Mouse (Mus musculus) forebrain, postnatal 0 days (tissue): Measurements from ENCODE around the gene Prkrip1. TPM values are rescaled to one million over a fixed set of nuclear protein-coding genes. Genes with fewer than 3 reads are reported as not detected.
A peak's percentile ranks its signal among the peaks of the same experiment; 100 is the strongest.

Experiments used
- ATAC-seq: fragments of 200-750 bp; cut with Nextera tagmentation; 2 replicates; pipeline ENCODE4 v1.8.0; 2017; ENCODE audit warnings: mild to moderate bottlenecking, moderate library complexity
- DNase-seq: peaks from one replicate; pipeline ENCODE4 v3.0.0-alpha.2; 2015
- H3K27ac ChIP-seq: fragments of 300-500 bp; sonication (generic); 2 replicates; pipeline ENCODE4 v1.5.1; 2014; ENCODE audit warnings: low read depth, mild to moderate bottlenecking, antibody characterized with exemption, low read length, moderate library complexity, mixed read lengths
- H3K27me3 ChIP-seq: fragments of 300-500 bp; sonication (generic); 2 replicates; pipeline ENCODE4 v1.6.1; 2014; ENCODE audit warnings: mild to moderate bottlenecking, low read length, mixed read lengths; ENCODE audit not compliant: insufficient read depth
- H3K36me3 ChIP-seq: fragments of 300-500 bp; sonication (generic); 2 replicates; pipeline ENCODE4 v1.6.1; 2014; ENCODE audit warnings: mild to moderate bottlenecking, moderate library complexity; ENCODE audit not compliant: insufficient read depth
- H3K4me1 ChIP-seq: fragments of 300-500 bp; sonication (generic); 2 replicates; pipeline ENCODE4 v1.6.1; 2014; ENCODE audit warnings: antibody characterized with exemption; ENCODE audit not compliant: insufficient read depth
- H3K4me2 ChIP-seq: fragments of 300-500 bp; sonication (generic); 2 replicates; pipeline ENCODE4 v1.6.1; 2014; ENCODE audit warnings: low read depth, mild to moderate bottlenecking, moderate library complexity
- H3K4me3 ChIP-seq: fragments of 300-500 bp; sonication (generic); 2 replicates; pipeline ENCODE4 v1.5.1; 2014; ENCODE audit warnings: low read depth, low read length, mixed read lengths
- H3K9ac ChIP-seq: fragments of 300-500 bp; sonication (generic); 2 replicates; pipeline ENCODE4 v1.6.1; 2014; ENCODE audit warnings: mild to moderate bottlenecking
- H3K9me3 ChIP-seq: fragments of 300-500 bp; sonication (generic); 2 replicates; pipeline ENCODE4 v1.6.1; 2016; ENCODE audit warnings: low read length
- CTCF ChIP-seq: sonication (generic); IDR thresholded peaks from 2 replicates; pipeline ENCODE4 v1.5.1; 2016; ENCODE audit warnings: antibody characterized with exemption, control low read depth, low read depth
- WGBS: fragments of 180-500 bp; shearing (Covaris S2); extraction: QIAGEN DNeasy Blood & Tissue Kit; methylation state at CpG from one replicate; pipeline ENCODE4 v1.1.7; 2014; 5-methylcytosine and 5-hydroxymethylcytosine counted together
- polyA plus RNA-seq: library from polyadenylated mRNA; unstranded; fragments of >200 nt; fragmentation: Nextera tagmentation; extraction: Ambion mirVana; gene quantifications from 2 replicates; pipeline ENCODE4 v1.2.1, GENCODE M21; 2015
- total RNA-seq: library from RNA; depleted of rRNA; stranded (reverse); fragments of >200 nt; gene quantifications from 2 replicates; pipeline ENCODE4 v1.2.3, GENCODE M21; 2014

Gene Prkrip1
- total and polyA plus RNA-seq, 2 experiments from 2014 or later, result 19.8 to 61.3 TPM

DNA sequence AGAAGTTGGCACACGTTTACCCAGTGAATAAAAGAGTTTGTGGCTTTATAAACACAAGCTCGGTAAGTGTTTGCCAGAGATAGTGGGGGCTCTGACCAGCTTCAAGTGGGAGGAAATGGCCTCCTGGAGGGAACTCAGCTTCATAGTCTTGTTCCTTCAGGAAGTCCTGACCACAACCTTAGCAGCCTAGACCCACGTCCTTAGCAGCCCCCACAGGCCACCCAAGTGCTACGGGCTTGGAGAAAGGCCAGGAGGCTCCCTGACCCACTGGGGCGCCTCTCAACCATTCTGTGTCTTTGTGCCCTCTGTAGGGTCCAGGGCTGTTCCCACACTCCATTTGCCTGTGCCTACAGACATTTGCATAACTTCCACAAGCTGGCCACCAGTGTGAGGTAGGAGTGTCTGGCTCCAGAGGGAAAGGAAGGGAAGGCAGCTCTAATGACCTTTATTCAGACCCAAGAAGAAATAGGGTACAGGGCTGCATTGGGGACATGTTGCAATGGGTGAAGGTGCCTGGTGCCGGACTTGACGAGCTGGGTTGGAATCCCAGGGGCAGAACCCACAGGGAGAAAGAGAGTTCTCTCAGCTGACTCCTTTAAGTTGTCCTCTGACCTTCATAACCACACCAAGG is 27.6 kb upstream of the Prkrip1 start:
- no peak for TF ChIP-seq CTCF
- DNase-seq (no peak), ATAC-seq (no peak)
- H3K9ac ChIP-seq, result no peak overlapping the region
- H3K27me3 ChIP-seq, result no peaks in the 10 kb centered on the region
- H3K27ac ChIP-seq, result no peak overlapping the region
- 67% methylated on average over 7 of the region's 7 CpGs for WGBS
- no peaks in the 10 kb centered on the region for H3K9me3 ChIP-seq
- H3K4me3 ChIP-seq, result no peak overlapping the region
- peaks cover 78% of the 10 kb centered on the region for H3K36me3 ChIP-seq
- H3K4me1 ChIP-seq, result no peaks in the 10 kb centered on the region
- H3K4me2 ChIP-seq, result no peak overlapping the region

DNA sequence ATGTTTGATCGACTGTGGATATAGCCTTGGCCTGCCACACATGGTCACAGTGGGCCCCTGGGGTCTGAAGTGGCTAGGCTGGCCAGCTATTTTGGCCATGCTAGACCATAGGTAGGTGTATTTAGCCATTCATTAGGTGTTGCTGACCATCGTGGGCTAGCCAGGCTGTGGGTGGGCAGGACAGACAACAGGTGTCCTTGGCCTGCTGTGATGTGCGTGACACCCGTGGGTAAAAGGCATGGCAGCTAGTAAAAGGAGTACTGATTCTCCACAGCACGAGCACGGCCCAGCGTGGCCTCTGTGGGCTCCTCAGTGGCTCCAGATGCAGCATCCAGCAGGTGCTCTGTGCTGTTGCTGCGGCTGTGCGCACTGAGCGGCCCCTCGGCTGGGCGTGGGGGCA is 19.8 kb upstream of the Prkrip1 start:
- H3K4me3 ChIP-seq, result no peak overlapping the region
- TF ChIP-seq CTCF, result no peak
- no peak overlapping the region for H3K27ac ChIP-seq
- H3K36me3 ChIP-seq, result peaks cover 54% of the 10 kb centered on the region
- 83% methylated on average over 12 of the region's 12 CpGs for WGBS
- H3K4me1 ChIP-seq, result no peaks in the 10 kb centered on the region
- H3K9me3 ChIP-seq, result no peaks in the 10 kb centered on the region
- H3K9ac ChIP-seq, result no peak overlapping the region
- H3K27me3 ChIP-seq, result no peaks in the 10 kb centered on the region
- no peak overlapping the region for H3K4me2 ChIP-seq
- no peak for DNase-seq
- no peak for ATAC-seq

DNA sequence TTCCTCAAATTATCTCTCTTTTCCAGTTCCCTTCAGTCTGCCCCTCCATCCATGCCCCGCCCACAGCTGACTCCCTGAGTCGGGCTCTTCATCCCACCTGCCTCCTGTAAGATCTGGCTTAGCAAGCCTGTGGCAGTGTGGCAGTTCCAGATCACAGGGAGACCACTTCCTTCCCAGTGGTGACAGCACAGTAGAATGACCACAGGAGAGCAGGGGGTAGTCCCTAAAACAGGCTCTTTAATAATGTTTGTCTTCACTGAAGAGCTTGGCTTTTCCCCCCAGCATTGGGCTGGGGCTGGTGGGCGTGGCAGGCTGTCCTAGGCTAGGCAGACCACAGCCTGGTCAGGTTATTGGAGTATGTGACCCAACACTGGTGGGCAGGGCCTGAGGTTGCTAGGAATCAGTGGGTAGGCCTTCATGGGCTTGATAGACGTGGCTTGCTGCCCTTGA is 19.2 kb upstream of the Prkrip1 start:
- no peak for ATAC-seq

GRCm38 (mm10) chr5:136217004-136217665 is 18.4 kb upstream of the Prkrip1 start:
- Histone ChIP-seq H3K4me1 (no peaks in the 10 kb centered on the region), H3K36me3 (peaks cover 43% of the 10 kb centered on the region), H3K4me2 (no peak overlapping the region), H3K27me3 (no peaks in the 10 kb centered on the region), H3K9ac (no peak overlapping the region), H3K27ac (no peak overlapping the region), H3K9me3 (no peaks in the 10 kb centered on the region), H3K4me3 (no peak overlapping the region)
- TF ChIP-seq CTCF, result no peak
- WGBS, result 88% methylated on average over 18 of the region's 18 CpGs
- ATAC-seq (no peak), DNase-seq (no peak)

More for the DNA sequence above, 19.2 kb upstream of the Prkrip1 start:
- H3K27ac ChIP-seq, result no peak overlapping the region
- H3K4me2 ChIP-seq, result no peak overlapping the region
- no peak overlapping the region for H3K4me3 ChIP-seq
- no peaks in the 10 kb centered on the region for H3K4me1 ChIP-seq
- no peak for TF ChIP-seq CTCF
- no peak overlapping the region for H3K9ac ChIP-seq
- DNase-seq, result no peak
- 71% methylated on average over 4 of the region's 4 CpGs for WGBS
- peaks cover 47% of the 10 kb centered on the region for H3K36me3 ChIP-seq
- H3K9me3 ChIP-seq, result no peaks in the 10 kb centered on the region
- no peaks in the 10 kb centered on the region for H3K27me3 ChIP-seq

- no peak overlapping the region for H3K4me3 ChIP-seq
- H3K27ac ChIP-seq, result no peak overlapping the region
- ATAC-seq (no peak), DNase-seq (no peak)
- TF ChIP-seq CTCF, result no peak
- H3K27me3 ChIP-seq, result no peaks in the 10 kb centered on the region
- no peak overlapping the region for H3K9ac ChIP-seq
- peaks cover 31% of the 10 kb centered on the region for H3K36me3 ChIP-seq
- 51% methylated on average over 5 of the region's 5 CpGs for WGBS
- H3K4me2 ChIP-seq, result no peak overlapping the region
- no peaks in the 10 kb centered on the region for H3K9me3 ChIP-seq
- no peaks in the 10 kb centered on the region for H3K4me1 ChIP-seq
Observed at GRCm38 (mm10) chr5:136215958-136216357, 17.2 kb upstream of the Prkrip1 start.

DNA sequence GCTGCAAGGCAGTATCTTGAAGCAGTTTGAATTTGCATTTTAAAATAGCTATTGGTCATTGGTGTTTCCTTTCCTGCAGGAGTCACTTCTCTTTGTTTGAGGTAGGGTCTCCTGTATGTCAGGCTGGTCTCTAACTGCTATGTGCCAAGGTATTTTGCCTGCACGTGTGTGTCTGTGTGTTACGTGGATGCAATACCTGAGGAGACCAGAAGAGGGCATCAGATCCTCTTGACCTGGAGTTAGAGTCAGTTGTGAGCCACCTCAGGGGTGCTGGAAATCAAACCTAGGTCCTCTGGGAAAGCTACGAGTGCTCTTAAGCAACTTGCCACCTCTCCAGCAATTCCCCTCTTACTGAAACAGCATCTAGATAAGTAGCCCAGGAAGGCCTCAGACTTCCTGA is 16.4 kb upstream of the Prkrip1 start:
- H3K4me2 ChIP-seq, result no peak overlapping the region
- H3K27me3 ChIP-seq, result no peaks in the 10 kb centered on the region
- ATAC-seq (no peak), DNase-seq (no peak)
- WGBS, result 91% methylated on average over 3 of the region's 3 CpGs
- H3K36me3 ChIP-seq, result peaks cover 24% of the 10 kb centered on the region
- H3K27ac ChIP-seq, result no peak overlapping the region
- no peaks in the 10 kb centered on the region for H3K4me1 ChIP-seq
- H3K4me3 ChIP-seq, result no peak overlapping the region
- H3K9ac ChIP-seq, result no peak overlapping the region
- H3K9me3 ChIP-seq, result no peaks in the 10 kb centered on the region
- peak; percentile 38; the same call in 1 of the 2 replicates for TF ChIP-seq CTCF

DNA sequence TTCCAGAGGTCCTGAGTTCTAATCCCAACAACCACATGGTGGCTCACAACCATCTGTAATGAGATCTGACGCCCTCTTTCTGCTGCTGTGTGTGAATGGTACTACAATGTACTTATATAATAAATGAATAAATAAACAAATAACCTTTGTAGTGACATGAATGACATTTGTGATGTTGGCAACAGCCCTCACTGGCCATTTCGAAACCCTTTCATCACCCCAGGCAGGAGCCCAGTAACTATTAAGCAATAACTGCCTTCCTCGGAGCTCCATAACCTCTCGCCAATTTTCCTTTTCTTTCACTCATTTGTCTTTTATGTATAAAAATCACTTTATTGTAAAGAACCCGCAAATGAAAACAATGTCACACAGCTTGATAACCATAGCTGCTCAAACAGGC is 15.0 kb upstream of the Prkrip1 start:
- H3K9ac ChIP-seq, result no peak overlapping the region
- DNase-seq, result no peak
- ATAC-seq, result no peak
- no peak overlapping the region for H3K27ac ChIP-seq
- H3K36me3 ChIP-seq, result peaks cover 10% of the 10 kb centered on the region
- H3K9me3 ChIP-seq, result no peaks in the 10 kb centered on the region
- no peak for TF ChIP-seq CTCF
- H3K4me1 ChIP-seq, result no peaks in the 10 kb centered on the region
- no peak overlapping the region for H3K4me3 ChIP-seq
- 74% methylated on average over 5 of the region's 5 CpGs for WGBS
- H3K4me2 ChIP-seq, result no peak overlapping the region
- H3K27me3 ChIP-seq, result no peaks in the 10 kb centered on the region
